Mouse (Mus musculus): ENCODE results near the gene Snx15. TPM values are rescaled to one million over a fixed set of nuclear protein-coding genes. Genes with fewer than 3 reads are reported as not detected.
A peak's percentile ranks its signal among the peaks of the same experiment; 100 is the strongest.

Snx15 gene
- polyA plus RNA-seq, 1 experiment from 2014 or later, result 25.5 TPM

DNA sequence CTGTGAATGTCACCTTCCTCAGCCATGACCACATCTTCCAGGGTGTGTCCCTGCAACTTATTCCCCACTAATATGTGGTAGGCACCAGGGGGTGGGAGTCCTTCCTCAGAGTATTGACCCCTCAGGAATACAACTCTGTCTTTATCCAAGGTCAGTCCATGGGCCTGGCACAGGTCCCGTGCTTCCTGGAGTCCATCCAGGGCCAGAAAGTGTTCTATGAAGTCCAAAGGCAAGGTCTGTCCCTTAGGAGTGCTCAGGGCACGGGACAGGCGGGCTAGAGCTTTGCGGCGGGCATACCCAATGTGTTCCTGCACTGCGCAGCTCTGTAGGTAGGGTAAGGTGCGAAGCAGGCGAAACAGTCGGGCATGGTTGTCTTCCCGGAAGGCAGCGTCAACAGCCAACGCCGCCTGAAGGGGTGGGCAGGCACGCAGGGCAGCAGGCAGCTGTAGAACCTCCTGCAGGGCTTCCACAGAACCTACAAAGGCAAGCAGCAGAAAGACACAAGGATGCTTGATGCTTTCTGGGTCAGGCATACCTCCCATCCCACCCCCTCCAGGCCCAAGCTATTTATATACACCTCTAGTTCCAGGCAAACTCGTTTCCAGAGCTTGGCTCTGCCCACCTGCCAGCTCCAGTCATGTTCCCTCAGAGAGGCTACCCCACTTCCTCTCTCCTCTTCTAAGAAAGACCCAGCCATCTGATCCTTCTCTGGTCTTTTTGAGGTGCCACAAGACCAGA lies 11.8 kb downstream of the Snx15 start:
- H3K4me1 ChIP-seq (ENCODE audit: control insufficient read depth, insufficient read depth, low read length), result peaks cover 10% of the 10 kb centered on the region; the same call in 1 of the 2 replicates
- no peak overlapping the region for H3K27ac ChIP-seq (ENCODE audit: low read depth, low read length)
- no peaks in the 10 kb centered on the region for H3K27me3 ChIP-seq (ENCODE audit: control insufficient read depth, insufficient read depth, low read length)
- no peaks in the 10 kb centered on the region for H3K9me3 ChIP-seq (replicated peaks; ENCODE audit: control insufficient read depth, low read length)
- peaks cover 19% of the 10 kb centered on the region for H3K36me3 ChIP-seq (ENCODE audit: control insufficient read depth, insufficient read depth, low read length)
- H3K4me3 ChIP-seq (ENCODE audit: low read depth, low read length), result peak overlapping the region; percentile 73; the same call in 1 of the 2 replicates
- H3K4me2 ChIP-seq, result peak overlapping the region; percentile 72
- WGBS (ENCODE audit: insufficient replicate concordance), result 90% methylated on average over 14 of the region's 15 CpGs
- peak overlapping the region; percentile 59; the same call in 1 of the 2 replicates for H3K9ac ChIP-seq (ENCODE audit: low read depth, low read length)
- ATAC-seq (replicated peaks; ENCODE audit: insufficient number of reproducible peaks, low FRiP score, low TSS enrichment), result no peak

DNA sequence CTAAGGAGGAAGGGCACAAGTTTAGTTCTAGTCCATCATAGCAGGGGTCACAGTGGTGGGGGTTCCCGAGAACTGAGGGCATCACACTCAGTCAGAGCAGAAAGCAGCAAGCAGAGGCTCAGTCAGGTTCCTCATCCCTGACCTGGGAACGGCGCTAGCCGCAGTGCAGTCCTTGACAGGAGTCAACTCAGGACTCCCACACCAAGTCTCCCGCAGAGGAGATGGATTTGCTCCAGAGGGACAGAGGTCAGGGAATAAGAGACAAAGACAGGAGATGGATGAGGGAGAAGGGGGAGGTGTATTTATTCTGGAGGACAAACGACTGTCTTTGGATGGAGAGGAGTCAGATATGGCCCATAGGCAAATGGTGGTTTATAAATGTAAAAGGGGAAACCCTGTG lies 15.0 kb downstream of the Snx15 start:
- peaks cover 19% of the 10 kb centered on the region for H3K36me3 ChIP-seq (ENCODE audit: control insufficient read depth, insufficient read depth, low read length)
- H3K4me3 ChIP-seq (ENCODE audit: low read depth, low read length), result no peak overlapping the region
- peaks cover 10% of the 10 kb centered on the region; the same call in 1 of the 2 replicates for H3K4me1 ChIP-seq (ENCODE audit: control insufficient read depth, insufficient read depth, low read length)
- no peak for ATAC-seq (replicated peaks; ENCODE audit: insufficient number of reproducible peaks, low FRiP score, low TSS enrichment)
- no peak overlapping the region for H3K4me2 ChIP-seq
- WGBS (ENCODE audit: insufficient replicate concordance), result 61% methylated on average over 6 of the region's 6 CpGs
- H3K9me3 ChIP-seq (replicated peaks; ENCODE audit: control insufficient read depth, low read length), result no peaks in the 10 kb centered on the region
- no peak overlapping the region for H3K9ac ChIP-seq (ENCODE audit: low read depth, low read length)
- H3K27me3 ChIP-seq (ENCODE audit: control insufficient read depth, insufficient read depth, low read length), result no peaks in the 10 kb centered on the region
- no peak overlapping the region for H3K27ac ChIP-seq (ENCODE audit: low read depth, low read length)

DNA sequence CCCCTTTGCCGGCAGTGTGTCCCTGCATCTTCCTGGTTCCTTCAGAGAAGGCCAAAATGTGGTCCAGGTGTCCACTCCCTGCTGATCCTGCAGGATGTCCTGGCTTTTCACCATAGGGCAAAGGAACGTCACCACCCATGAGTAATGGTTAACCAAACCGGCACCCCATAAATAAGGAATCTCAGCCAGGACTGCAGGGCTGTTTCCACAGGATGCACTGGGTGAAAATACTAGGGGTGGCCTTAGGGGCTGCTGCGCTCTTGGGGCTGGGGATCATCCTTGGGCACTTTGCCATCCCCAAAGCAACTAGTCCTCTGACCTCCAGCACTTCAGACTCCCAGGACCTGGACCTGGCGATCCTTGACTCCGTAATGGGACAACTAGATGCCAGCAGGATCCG lies 22.5 kb downstream of the Snx15 start, which contains the start of gene Naaladl1:
Naaladl1 (plus strand) TSS at position 197 of the 400 bp plus-strand sequence.
- H3K36me3 ChIP-seq (ENCODE audit: control insufficient read depth, insufficient read depth, low read length), result no peaks in the 10 kb centered on the region
- ATAC-seq (replicated peaks; ENCODE audit: insufficient number of reproducible peaks, low FRiP score, low TSS enrichment), result no peak
- no peaks in the 10 kb centered on the region for H3K27me3 ChIP-seq (ENCODE audit: control insufficient read depth, insufficient read depth, low read length)
- no peaks in the 10 kb centered on the region for H3K4me1 ChIP-seq (ENCODE audit: control insufficient read depth, insufficient read depth, low read length)
- no peaks in the 10 kb centered on the region for H3K9me3 ChIP-seq (replicated peaks; ENCODE audit: control insufficient read depth, low read length)
- H3K9ac ChIP-seq (ENCODE audit: low read depth, low read length), result 0 out of 2 replicates have a peak within 1 kb of the TSS, but pooled peaks have one; percentile 22
- no peak within 1 kb of the TSS; the same call in 1 of the 2 replicates for H3K4me2 ChIP-seq
- no peak within 1 kb of the TSS for H3K4me3 ChIP-seq (ENCODE audit: low read depth, low read length)
- 80% methylated on average over 7 of the region's 7 CpGs for WGBS (ENCODE audit: insufficient replicate concordance)
- no peak within 1 kb of the TSS; the same call in 1 of the 2 replicates for H3K27ac ChIP-seq (ENCODE audit: low read depth, low read length)

DNA sequence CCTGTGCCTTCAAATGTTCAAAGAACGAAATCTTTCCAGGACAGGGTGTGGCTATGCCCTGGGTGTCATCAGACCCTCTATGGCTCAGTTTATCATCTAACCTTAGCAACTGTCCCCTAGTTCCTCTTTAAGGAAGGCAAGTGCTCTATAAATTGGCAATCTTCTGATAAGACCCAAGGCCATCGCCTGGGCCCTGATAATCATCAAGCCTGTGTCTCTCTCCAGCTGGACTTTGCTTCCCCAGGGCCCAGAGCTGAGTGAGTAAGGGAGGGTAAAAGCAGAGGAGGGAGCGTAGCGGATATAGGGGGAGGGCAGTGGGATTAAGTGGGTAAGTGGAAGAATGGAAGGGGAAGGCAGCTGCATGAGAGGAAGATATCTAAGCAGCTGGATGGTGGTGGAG lies 23.6 kb downstream of the Snx15 start:
- Histone ChIP-seq H3K4me1 (ENCODE audit: control insufficient read depth, insufficient read depth, low read length) (no peaks in the 10 kb centered on the region), H3K4me2 (no peak overlapping the region), H3K27ac (ENCODE audit: low read depth, low read length) (no peak overlapping the region), H3K4me3 (ENCODE audit: low read depth, low read length) (no peak overlapping the region), H3K9ac (ENCODE audit: low read depth, low read length) (0 out of 2 replicates have a peak overlapping the region, but pooled peaks have one; percentile 22), H3K36me3 (ENCODE audit: control insufficient read depth, insufficient read depth, low read length) (no peaks in the 10 kb centered on the region), H3K9me3 (replicated peaks; ENCODE audit: control insufficient read depth, low read length) (no peaks in the 10 kb centered on the region), H3K27me3 (ENCODE audit: control insufficient read depth, insufficient read depth, low read length) (no peaks in the 10 kb centered on the region)
- ATAC-seq (replicated peaks; ENCODE audit: insufficient number of reproducible peaks, low FRiP score, low TSS enrichment), result no peak
- WGBS (ENCODE audit: insufficient replicate concordance), result 58% methylated on average over 4 of the region's 4 CpGs

DNA sequence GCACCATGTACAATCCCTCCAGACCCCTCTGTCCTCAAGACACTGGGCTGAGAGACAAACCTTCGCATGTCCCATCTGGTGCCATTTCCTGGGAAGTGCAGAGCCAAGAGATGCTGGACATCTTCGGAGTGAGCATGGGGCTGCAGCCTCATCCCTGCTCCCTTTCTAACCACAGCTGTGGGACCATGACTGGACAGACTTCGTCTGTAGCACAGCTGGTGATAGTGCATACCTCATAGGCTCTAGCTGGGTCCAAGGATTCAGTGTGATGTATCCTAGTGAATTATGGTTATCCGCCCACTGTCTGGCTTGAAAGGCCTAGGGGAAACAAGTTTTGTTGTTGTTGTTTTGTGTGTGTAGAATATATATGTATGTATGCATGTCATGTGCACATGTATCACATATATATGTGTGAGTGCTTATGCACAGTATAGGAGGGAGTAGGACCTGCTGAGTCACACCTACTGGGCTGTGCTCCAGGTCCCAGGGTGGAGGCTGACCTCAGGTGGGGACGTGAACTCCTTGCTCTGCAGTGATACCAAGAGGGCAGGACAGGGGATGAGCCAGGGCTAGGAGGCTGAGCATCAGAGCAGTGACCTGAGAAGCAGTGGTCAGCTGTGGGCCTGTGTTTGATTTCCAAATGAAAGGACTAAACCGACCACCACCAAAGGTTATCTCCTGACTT lies 25.8 kb downstream of the Snx15 start:
- Histone ChIP-seq H3K4me1 (ENCODE audit: control insufficient read depth, insufficient read depth, low read length) (no peaks in the 10 kb centered on the region), H3K9me3 (replicated peaks; ENCODE audit: control insufficient read depth, low read length) (no peaks in the 10 kb centered on the region), H3K27me3 (ENCODE audit: control insufficient read depth, insufficient read depth, low read length) (no peaks in the 10 kb centered on the region), H3K4me2 (no peak overlapping the region), H3K27ac (ENCODE audit: low read depth, low read length) (no peak overlapping the region), H3K4me3 (ENCODE audit: low read depth, low read length) (no peak overlapping the region), H3K9ac (ENCODE audit: low read depth, low read length) (no peak overlapping the region), H3K36me3 (ENCODE audit: control insufficient read depth, insufficient read depth, low read length) (no peaks in the 10 kb centered on the region)
- 70% methylated on average over 6 of the region's 6 CpGs for WGBS (ENCODE audit: insufficient replicate concordance)
- no peak for ATAC-seq (replicated peaks; ENCODE audit: insufficient number of reproducible peaks, low FRiP score, low TSS enrichment)

DNA sequence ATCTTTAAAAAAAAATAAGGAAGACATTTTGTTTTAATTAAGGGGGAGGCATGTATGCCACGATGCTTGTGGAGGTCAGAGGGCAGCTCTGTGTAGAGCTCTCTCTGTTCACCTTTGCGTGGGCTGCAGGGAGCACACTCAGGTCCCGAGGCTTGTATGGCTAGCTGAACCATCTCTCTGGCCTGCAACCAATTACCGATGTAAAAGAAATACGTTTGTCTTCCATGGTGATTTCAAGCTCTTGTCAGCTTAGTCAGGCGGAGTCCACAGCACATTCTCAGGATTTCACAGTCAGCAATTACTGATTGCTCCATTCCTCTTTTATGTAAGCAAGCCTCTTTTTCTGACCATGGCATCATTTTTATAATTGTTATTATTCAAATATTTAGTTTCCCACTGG lies 26.9 kb downstream of the Snx15 start:
- ATAC-seq (replicated peaks; ENCODE audit: insufficient number of reproducible peaks, low FRiP score, low TSS enrichment), result no peak
- Histone ChIP-seq H3K36me3 (ENCODE audit: control insufficient read depth, insufficient read depth, low read length) (no peaks in the 10 kb centered on the region), H3K4me3 (ENCODE audit: low read depth, low read length) (no peak overlapping the region), H3K9ac (ENCODE audit: low read depth, low read length) (no peak overlapping the region), H3K4me2 (no peak overlapping the region), H3K4me1 (ENCODE audit: control insufficient read depth, insufficient read depth, low read length) (no peaks in the 10 kb centered on the region), H3K9me3 (replicated peaks; ENCODE audit: control insufficient read depth, low read length) (no peaks in the 10 kb centered on the region), H3K27me3 (ENCODE audit: control insufficient read depth, insufficient read depth, low read length) (no peaks in the 10 kb centered on the region), H3K27ac (ENCODE audit: low read depth, low read length) (no peak overlapping the region)
- WGBS (ENCODE audit: insufficient replicate concordance), result 76% methylated on average over 6 of the region's 6 CpGs

DNA sequence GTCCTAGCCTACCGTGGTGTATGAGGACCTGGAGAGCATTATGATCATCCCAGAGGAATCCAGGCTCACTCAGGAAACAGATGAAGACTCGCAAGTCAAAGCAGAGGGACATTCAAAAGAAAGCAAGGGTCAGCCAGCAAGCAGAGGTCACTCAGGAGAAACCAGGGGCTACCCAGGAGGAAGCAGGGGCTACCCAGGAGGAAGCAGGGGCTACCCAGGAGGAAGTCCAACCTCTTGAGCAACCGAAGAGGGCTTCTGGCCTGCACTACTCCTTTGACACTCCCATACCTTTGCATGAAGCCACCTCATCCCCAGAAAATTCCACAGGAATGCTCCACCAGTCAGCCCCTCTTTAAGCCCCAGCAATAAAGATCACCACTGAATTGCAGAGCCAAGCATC lies 30.3 kb downstream of the Snx15 start:
- no peaks in the 10 kb centered on the region for H3K27me3 ChIP-seq (ENCODE audit: control insufficient read depth, insufficient read depth, low read length)
- no peak overlapping the region for H3K9ac ChIP-seq (ENCODE audit: low read depth, low read length)
- ATAC-seq (replicated peaks; ENCODE audit: insufficient number of reproducible peaks, low FRiP score, low TSS enrichment), result no peak
- no peak overlapping the region for H3K27ac ChIP-seq (ENCODE audit: low read depth, low read length)
- no peak overlapping the region for H3K4me2 ChIP-seq
- H3K4me3 ChIP-seq (ENCODE audit: low read depth, low read length), result no peak overlapping the region
- peaks cover 5% of the 10 kb centered on the region; the same call in 1 of the 2 replicates for H3K36me3 ChIP-seq (ENCODE audit: control insufficient read depth, insufficient read depth, low read length)
- WGBS (ENCODE audit: insufficient replicate concordance), result 81% methylated on average over 3 of the region's 3 CpGs
- H3K9me3 ChIP-seq (replicated peaks; ENCODE audit: control insufficient read depth, low read length), result no peaks in the 10 kb centered on the region
- no peaks in the 10 kb centered on the region for H3K4me1 ChIP-seq (ENCODE audit: control insufficient read depth, insufficient read depth, low read length)

DNA sequence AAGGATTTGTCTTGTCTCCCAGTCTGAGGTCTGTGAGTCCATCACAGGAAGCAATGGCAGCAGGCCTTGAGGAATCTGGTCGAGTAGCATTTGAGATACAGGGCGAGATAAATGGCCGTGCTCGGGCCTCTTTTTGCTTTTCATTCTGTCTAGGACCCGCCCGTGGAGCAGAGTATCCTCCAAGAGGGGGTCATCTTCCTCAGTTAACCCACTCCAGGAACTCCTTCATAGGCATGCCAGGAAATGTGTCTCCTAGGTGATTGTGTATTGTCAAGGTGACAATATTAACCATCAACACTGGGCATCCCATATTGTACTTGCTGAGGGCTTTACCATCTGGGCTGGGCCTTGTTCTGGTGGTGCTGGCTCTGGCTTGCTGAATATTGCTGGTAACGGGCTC lies 34.0 kb downstream of the Snx15 start, which contains the start of gene AC131692.1:
AC131692.1 (plus strand) TSS at position 301 of the 400 bp plus-strand sequence.
- peaks cover 19% of the 10 kb centered on the region for H3K36me3 ChIP-seq (ENCODE audit: control insufficient read depth, insufficient read depth, low read length)
- H3K9ac ChIP-seq (ENCODE audit: low read depth, low read length), result no peak within 1 kb of the TSS
- H3K27me3 ChIP-seq (ENCODE audit: control insufficient read depth, insufficient read depth, low read length), result no peaks in the 10 kb centered on the region
- H3K4me2 ChIP-seq, result no peak within 1 kb of the TSS
- no peak within 1 kb of the TSS for H3K27ac ChIP-seq (ENCODE audit: low read depth, low read length)
- H3K4me3 ChIP-seq (ENCODE audit: low read depth, low read length), result no peak within 1 kb of the TSS
- WGBS (ENCODE audit: insufficient replicate concordance), result 91% methylated on average over 7 of the region's 7 CpGs
- no peaks in the 10 kb centered on the region for H3K9me3 ChIP-seq (replicated peaks; ENCODE audit: control insufficient read depth, low read length)
- H3K4me1 ChIP-seq (ENCODE audit: control insufficient read depth, insufficient read depth, low read length), result no peaks in the 10 kb centered on the region
- ATAC-seq (replicated peaks; ENCODE audit: insufficient number of reproducible peaks, low FRiP score, low TSS enrichment), result no peak

Data from heart, embryonic 11.5 days (tissue).